9 mouse cellular contexts compared by ENCODE assay signal in the genomic region with DNA sequence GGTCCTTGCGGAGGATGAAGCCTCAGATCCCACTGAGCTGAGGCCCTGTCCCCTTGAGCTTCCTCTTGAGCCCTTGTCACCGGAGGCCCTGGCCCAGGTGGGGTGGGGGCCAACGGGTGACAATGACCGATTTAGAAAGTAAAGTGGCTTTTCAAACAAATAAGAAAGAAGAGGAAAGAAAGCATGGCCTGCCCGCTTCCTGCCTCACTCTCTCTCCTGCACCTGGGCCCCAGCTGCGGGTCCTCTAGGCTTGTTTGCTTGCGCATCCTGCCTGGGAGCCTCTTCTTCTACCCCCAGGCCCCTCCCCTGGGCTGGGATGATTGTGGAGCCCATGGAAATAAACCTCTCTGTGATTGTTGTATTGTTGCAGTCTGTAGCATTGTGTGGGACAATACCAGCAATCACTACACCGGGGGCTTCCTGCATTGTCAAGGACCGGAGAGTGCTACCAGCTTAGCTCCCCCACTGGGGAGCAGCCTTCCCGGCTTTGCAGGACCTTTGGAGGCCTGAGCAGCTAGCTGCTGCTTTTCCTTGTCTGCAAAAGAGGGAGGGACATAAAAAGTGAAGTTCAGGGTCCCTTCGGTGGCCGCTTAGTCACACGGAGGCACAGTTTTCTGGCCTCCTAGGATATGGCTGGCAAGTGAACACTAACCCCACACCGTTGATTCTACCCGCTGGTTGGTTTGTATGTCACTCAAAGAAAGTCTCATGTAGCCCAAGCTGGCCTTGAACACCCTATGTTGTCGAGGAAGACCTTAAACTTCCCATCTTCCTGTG. TPM values are rescaled to one million over a fixed set of nuclear protein-coding genes. Genes with fewer than 3 reads are reported as not detected.
DNase-seq lines count a peak whose midpoint lies in the region; ATAC-seq and TF ChIP-seq lines count a peak whose summit lies in the region.
"Had no signal": no experiment of that assay in that cellular context is flagged by ENCODE, and none has a peak within 500 bp of the region (broad histone marks: within the 10 kb centered on the region; RNA-seq: fewer than 3 reads in every experiment).

No protein-coding gene starts in this region.

- no peaks in the 10 kb centered on the region for H3K9me3 ChIP-seq in hindbrain, embryonic 11.5 days (ENCODE audit: control insufficient read depth, low read length)
- no peaks in the 10 kb centered on the region for H3K9me3 ChIP-seq in hindbrain, postnatal 0 days (ENCODE audit: low read length)

- no peak for TF ChIP-seq CTCF in hindbrain, postnatal 0 days (IDR thresholded peaks at IDR 0.05; ENCODE audit: low read depth)
- no peak for TF ChIP-seq CTCF in bone marrow, adult 2 months (IDR thresholded peaks at IDR 0.05; ENCODE audit: control insufficient read depth, insufficient read depth, low read length)

- WGBS in hindbrain, embryonic 11.5 days: 34% methylated on average over 16 of the region's 16 CpGs
- WGBS in hindbrain, postnatal 0 days: 35% methylated on average over 16 of the region's 16 CpGs
- 38% methylated on average over 16 of the region's 16 CpGs for WGBS in bone marrow, adult 2 months

- H3K9ac ChIP-seq in hindbrain, embryonic 11.5 days (ENCODE audit: low read depth, low read length): peak overlapping the region; percentile 34; the same call in 1 of the 2 replicates
- no peak overlapping the region for H3K9ac ChIP-seq in hindbrain, postnatal 0 days (replicated peaks; ENCODE audit: low read length)

- no peak overlapping the region for H3K4me3 ChIP-seq in hindbrain, embryonic 11.5 days (ENCODE audit: low read depth, low read length)
- H3K4me3 ChIP-seq in hindbrain, postnatal 0 days (ENCODE audit: low read length): no peak overlapping the region
- H3K4me3 ChIP-seq in bone marrow, adult 2 months (replicated peaks; ENCODE audit: control insufficient read depth, low read depth, low read length): no peak overlapping the region

- no peaks in the 10 kb centered on the region for H3K36me3 ChIP-seq in hindbrain, embryonic 11.5 days (ENCODE audit: control insufficient read depth, insufficient read depth, low read length)
- H3K36me3 ChIP-seq in hindbrain, postnatal 0 days (ENCODE audit: insufficient read depth, low read length): no peaks in the 10 kb centered on the region

- no peak for ATAC-seq in hindbrain, embryonic 11.5 days (ENCODE audit: low FRiP score)
- no peak for ATAC-seq in hindbrain, postnatal 0 days
- ATAC-seq: forebrain, embryonic 14.5 days had no signal

- DNase-seq in hindbrain, embryonic 11.5 days (ENCODE audit: low spot score): no peak
- no peak for DNase-seq in hindbrain, postnatal 0 days (ENCODE audit: low spot score)
- peak; percentile 76 for DNase-seq in CD4-positive, CD25-positive, alpha-beta regulatory T cell, adult 2 months (ENCODE audit: low read depth, low spot score)
- DNase-seq in natural killer cell, adult 2 months (ENCODE audit: low spot score in 2 of 2): peak; percentile 36 to 52
- DNase-seq in adipocyte (ENCODE audit: low spot score): no peak
- DNase-seq in retina, postnatal 1 day: no peak
- no peak for DNase-seq in cerebellum, adult 18-20 months

- H3K27ac ChIP-seq in hindbrain, embryonic 11.5 days (ENCODE audit: low read depth, low read length): no peak overlapping the region
- H3K27ac ChIP-seq in hindbrain, postnatal 0 days: no peak overlapping the region
- H3K27ac ChIP-seq in bone marrow, adult 2 months (ENCODE audit: control insufficient read depth, insufficient read depth, low read depth, low read length, poor library complexity): peak overlapping the region; percentile 91

- no peaks in the 10 kb centered on the region for H3K4me1 ChIP-seq in hindbrain, embryonic 11.5 days (replicated peaks; ENCODE audit: control insufficient read depth, insufficient read depth, low read length)
- H3K4me1 ChIP-seq in hindbrain, postnatal 0 days (ENCODE audit: insufficient read depth, low read length): no peaks in the 10 kb centered on the region
- H3K4me1 ChIP-seq in bone marrow, adult 2 months (ENCODE audit: control insufficient read depth, insufficient read depth, low read length): peaks cover 6% of the 10 kb centered on the region; the same call in 1 of the 2 replicates

- no peaks in the 10 kb centered on the region for H3K27me3 ChIP-seq in hindbrain, embryonic 11.5 days (ENCODE audit: control insufficient read depth, insufficient read depth, low read length)
- no peaks in the 10 kb centered on the region for H3K27me3 ChIP-seq in hindbrain, postnatal 0 days (ENCODE audit: insufficient read depth, low read length)

- 0 out of 2 replicates have a peak overlapping the region, but pooled peaks have one; percentile 1 for H3K4me2 ChIP-seq in hindbrain, embryonic 11.5 days (replicated peaks; ENCODE audit: low read depth, low read length)
- H3K4me2 ChIP-seq in hindbrain, postnatal 0 days (ENCODE audit: low read depth, low read length): no peak overlapping the region

- TF ChIP-seq POLR2A in bone marrow, adult 2 months (IDR thresholded peaks at IDR 0.05; ENCODE audit: borderline replicate concordance, control insufficient read depth, low read depth, low read length): no peak

RNA-seq across cellular contexts. Expression of a gene that starts 35.9 kb away (rescaled TPM):
- 350 and 354 TPM in 2 replicates for polyA plus RNA-seq in hindbrain, embryonic 11.5 days (2014; fragmentation: Nextera tagmentation; extraction: Ambion mirVana)
- 765 and 914 TPM in 2 replicates for total RNA-seq in hindbrain, postnatal 0 days (2014; rRNA removed)
- polyA plus RNA-seq in hindbrain, postnatal 0 days (2015; fragmentation: Nextera tagmentation; extraction: Ambion mirVana): 297 and 312 TPM in 2 replicates
- polyA plus RNA-seq in bone marrow, adult 2 months (2011; ENCODE audit: insufficient read depth, insufficient read length, low replicate concordance, missing spikeins): 682 and 1,270 TPM in 2 replicates

RNA-seq across cellular contexts. Expression of a gene that starts 54.1 kb away (rescaled TPM):
- 453 and 482 TPM in 2 replicates for polyA plus RNA-seq in hindbrain, embryonic 11.5 days (2014; fragmentation: Nextera tagmentation; extraction: Ambion mirVana)
- total RNA-seq in hindbrain, postnatal 0 days (2014; rRNA removed): 204 and 344 TPM in 2 replicates
- 253 and 254 TPM in 2 replicates for polyA plus RNA-seq in hindbrain, postnatal 0 days (2015; fragmentation: Nextera tagmentation; extraction: Ambion mirVana)
- polyA plus RNA-seq in bone marrow, adult 2 months (2011; ENCODE audit: insufficient read depth, insufficient read length, low replicate concordance, missing spikeins): 14.5 and 33.8 TPM in 2 replicates

Comparison
In these comparisons a context has a peak if more than half of its experiments do, and no peak if none do; other contexts are left out.
1. DNase-seq: peak in CD4-positive, CD25-positive, alpha-beta regulatory T cell, adult 2 months (single experiment) and natural killer cell, adult 2 months (2 of 2); none in hindbrain, embryonic 11.5 days (single experiment), hindbrain, postnatal 0 days (single experiment), adipocyte (single experiment), retina, postnatal 1 day (single experiment) and cerebellum, adult 18-20 months (0 of 2).